Mouse (Mus musculus): Measurements from ENCODE around the gene Iqgap3.

- TF ChIP-seq CTCF (IDR thresholded peaks at IDR 0.05; ENCODE audit: low read depth), result peak; percentile 65
- TF ChIP-seq EP300 (optimal IDR thresholded peaks at IDR 0.05), result peak; percentile 68
Measured at GRCm38 (mm10) chr3:88141787-88142523, 60.2 kb downstream of the Iqgap3 start, which contains the start of gene Mef2d.

All from stomach, postnatal 0 days (tissue).